Mouse (Mus musculus): Measurements from ENCODE around the gene Fam76b.
A peak's percentile ranks its signal among the peaks of the same experiment; 100 is the strongest.

The Fam76b gene

GRCm38 (mm10) chr9:13871631-13872030, 44.1 kb downstream of the Fam76b start:
- DNase-seq (ENCODE audit: low spot score in 2 of 2) = no peak

GRCm38 (mm10) chr9:13874359-13874758, 46.8 kb downstream of the Fam76b start:
- DNase-seq (ENCODE audit: low spot score in 2 of 2) = no peak

GRCm38 (mm10) chr9:13875340-13875739, 47.8 kb downstream of the Fam76b start:
- DNase-seq (ENCODE audit: low spot score in 2 of 2) = peak in 1 of 2 experiments; percentile 11

GRCm38 (mm10) chr9:13880761-13881160, 53.2 kb downstream of the Fam76b start:
- no peak for DNase-seq (ENCODE audit: low spot score in 2 of 2)

GRCm38 (mm10) chr9:13882478-13882877, 55.0 kb downstream of the Fam76b start:
- DNase-seq (ENCODE audit: low spot score in 2 of 2) = no peak

- no peak for DNase-seq (ENCODE audit: low spot score in 2 of 2)
These were observed 61.5 kb downstream of the Fam76b start for GRCm38 (mm10) chr9:13888981-13889380.

GRCm38 (mm10) chr9:13889657-13890056, 62.1 kb downstream of the Fam76b start:
- DNase-seq (ENCODE audit: low spot score in 2 of 2) = peak; percentile 46 to 68

GRCm38 (mm10) chr9:13890171-13890570, 62.7 kb downstream of the Fam76b start:
- DNase-seq (ENCODE audit: low spot score in 2 of 2) = no peak

GRCm38 (mm10) chr9:13891888-13892287, 64.4 kb downstream of the Fam76b start:
- no peak for DNase-seq (ENCODE audit: low spot score in 2 of 2)

GRCm38 (mm10) chr9:13893044-13893443, 65.5 kb downstream of the Fam76b start:
- DNase-seq (ENCODE audit: low spot score in 2 of 2) = no peak

- no peak for DNase-seq (ENCODE audit: low spot score in 2 of 2)
These were observed 67.0 kb downstream of the Fam76b start for GRCm38 (mm10) chr9:13894491-13894890.

- no peak for DNase-seq (ENCODE audit: low spot score in 2 of 2)
These were observed 67.4 kb downstream of the Fam76b start for GRCm38 (mm10) chr9:13894936-13895335.

GRCm38 (mm10) chr9:13896055-13896454, 68.5 kb downstream of the Fam76b start:
- DNase-seq (ENCODE audit: low spot score in 2 of 2) = peak; percentile 6 to 16

GRCm38 (mm10) chr9:13898510-13899305, 71.2 kb downstream of the Fam76b start:
- DNase-seq (ENCODE audit: low spot score in 2 of 2) = peak; percentile 12 to 29

- no peak for DNase-seq (ENCODE audit: low spot score in 2 of 2)
These were observed 74.5 kb downstream of the Fam76b start for GRCm38 (mm10) chr9:13902030-13902429.

GRCm38 (mm10) chr9:13904091-13904779, 76.7 kb downstream of the Fam76b start:
- no peak for DNase-seq (ENCODE audit: low spot score in 2 of 2)
